Mouse (Mus musculus) megakaryocyte, embryonic 14.5 days (primary cell): ENCODE data around the gene Otof. TPM values are rescaled to one million over a fixed set of nuclear protein-coding genes. Genes with fewer than 3 reads are reported as not detected.
A peak's percentile ranks its signal among the peaks of the same experiment; 100 is the strongest.

Experiments used
- H3K27me3 ChIP-seq: replicated peaks from 2 replicates; pipeline ENCODE3; 2012; ENCODE audit warnings: inconsistent platforms
- H3K36me3 ChIP-seq: replicated peaks from 2 replicates; pipeline ENCODE3; 2012; ENCODE audit warnings: low read length, inconsistent platforms, mixed read lengths
- H3K4me1 ChIP-seq: 2 replicates; pipeline ENCODE4 v1.6.1; 2012; ENCODE audit warnings: inconsistent platforms
- H3K4me3 ChIP-seq: replicated peaks from 2 replicates; pipeline ENCODE3; 2012; ENCODE audit warnings: moderate library complexity, mild to moderate bottlenecking, inconsistent platforms
- H3K9me3 ChIP-seq: 2 replicates; pipeline ENCODE4 v1.6.1; 2012; ENCODE audit warnings: inconsistent platforms
- FLI1 ChIP-seq: IDR thresholded peaks from 2 replicates; pipeline ENCODE4 v1.6.1; 2012; ENCODE audit warnings: low read length, inconsistent platforms, mixed read lengths
- GATA1 ChIP-seq: IDR thresholded peaks from 3 replicates; pipeline ENCODE4 v1.6.1; 2012; ENCODE audit warnings: mixed read lengths, low read length, inconsistent platforms, borderline replicate concordance
- polyA plus RNA-seq: library from polyadenylated mRNA; stranded (reverse); fragments of >175 nt; gene quantifications from 2 replicates; pipeline ENCODE4 v1.2.3, GENCODE M21; 2012; ENCODE audit warnings: low replicate concordance; ENCODE audit not compliant: insufficient read depth

Gene Otof
- polyA plus RNA-seq, 1 experiment, result not detected

DNA sequence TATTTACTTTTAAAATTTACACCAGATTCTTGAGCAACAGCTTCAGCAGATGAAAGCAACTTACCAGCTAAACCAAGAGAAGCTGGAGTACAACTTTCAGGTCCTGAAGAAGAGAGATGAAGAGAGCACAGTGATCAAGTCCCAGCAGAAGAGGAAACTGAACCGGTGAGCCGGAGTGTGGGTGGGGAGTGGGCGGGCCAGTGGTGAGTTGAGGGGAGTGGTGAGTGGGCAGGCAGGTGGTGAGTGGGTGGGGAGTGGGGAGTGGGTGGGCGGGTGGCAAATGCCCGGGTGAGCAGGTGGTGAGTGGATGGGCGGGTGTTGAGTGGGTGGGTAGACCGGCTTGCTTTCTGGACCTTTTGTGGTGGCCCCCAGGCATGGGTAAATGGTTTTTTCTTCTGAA, 106.6 kb downstream of the Otof start:
- H3K4me3 ChIP-seq, result no peak overlapping the region
- no peaks in the 10 kb centered on the region for H3K9me3 ChIP-seq
- H3K27me3 ChIP-seq, result peaks cover 36% of the 10 kb centered on the region
- H3K4me1 ChIP-seq, result no peaks in the 10 kb centered on the region
- no peaks in the 10 kb centered on the region for H3K36me3 ChIP-seq
- no peak for TF ChIP-seq FLI1
- no peak for TF ChIP-seq GATA1

DNA sequence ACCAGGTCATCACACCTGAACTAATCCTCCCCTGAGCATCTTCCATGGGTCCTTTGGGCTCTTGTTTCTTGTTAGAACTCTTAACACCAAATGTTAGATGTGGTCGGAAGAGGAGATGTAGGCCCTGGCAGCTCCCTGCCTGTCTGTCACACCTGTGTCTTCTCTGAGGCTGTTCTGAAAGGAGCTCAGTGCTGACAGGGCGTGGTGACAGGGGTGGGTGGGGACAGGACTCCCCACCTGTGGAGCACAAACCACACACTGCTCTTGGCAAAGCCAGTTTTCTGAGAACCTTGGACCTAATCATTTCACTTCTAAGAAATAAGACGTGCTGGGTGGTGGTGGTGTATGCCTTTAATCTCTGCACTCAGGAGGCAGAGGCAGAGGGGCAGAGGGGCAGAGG, 108.1 kb downstream of the Otof start:
- Histone ChIP-seq H3K4me1 (no peaks in the 10 kb centered on the region), H3K9me3 (no peaks in the 10 kb centered on the region), H3K36me3 (no peaks in the 10 kb centered on the region), H3K27me3 (peaks cover 26% of the 10 kb centered on the region), H3K4me3 (no peak overlapping the region)
- TF ChIP-seq GATA1 (no peak), FLI1 (no peak)

DNA sequence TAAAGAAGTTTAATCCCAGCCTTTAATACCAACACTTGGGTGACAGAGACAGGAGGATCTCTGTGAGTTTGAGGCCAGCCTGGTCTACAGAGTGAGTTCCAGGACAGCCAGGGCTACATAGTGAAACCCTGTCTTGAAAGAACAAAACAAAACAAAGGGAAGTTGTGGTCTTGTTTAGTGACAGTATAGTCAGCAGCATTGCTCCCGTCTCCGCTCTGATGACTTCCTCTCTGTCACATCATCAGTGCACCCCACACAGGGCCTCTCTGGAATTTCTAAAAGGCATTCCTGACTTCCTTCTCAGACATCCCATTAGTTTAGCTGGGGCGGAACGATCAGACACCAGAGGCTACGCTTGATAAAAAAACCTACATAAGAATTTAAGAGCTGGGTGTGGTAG, 117.8 kb downstream of the Otof start:
- no peak overlapping the region for H3K4me3 ChIP-seq
- H3K36me3 ChIP-seq, result no peaks in the 10 kb centered on the region
- peaks cover 16% of the 10 kb centered on the region for H3K4me1 ChIP-seq
- TF ChIP-seq GATA1, result no peak
- no peak for TF ChIP-seq FLI1
- H3K9me3 ChIP-seq, result no peaks in the 10 kb centered on the region
- peaks cover 52% of the 10 kb centered on the region for H3K27me3 ChIP-seq

DNA sequence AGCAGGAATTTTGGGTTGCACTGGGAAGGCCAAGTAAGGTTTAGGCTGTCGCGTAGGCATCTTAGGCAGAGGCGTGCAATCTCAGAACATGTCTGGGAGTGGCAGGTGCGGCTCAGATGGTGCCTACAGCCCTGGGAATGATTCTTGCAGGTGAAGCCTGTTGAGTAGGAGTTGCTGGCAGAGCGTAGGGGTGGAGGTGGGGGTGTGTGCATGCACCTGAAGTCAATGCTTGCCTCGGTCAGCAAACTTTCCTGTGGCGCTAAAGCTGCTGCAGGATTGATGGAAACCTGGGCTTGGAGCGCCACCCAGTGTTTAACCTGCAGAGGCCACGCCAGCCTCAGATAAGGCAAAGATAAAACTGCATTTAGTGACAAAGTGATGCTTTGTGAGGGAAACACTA, 118.6 kb downstream of the Otof start:
- TF ChIP-seq GATA1, result peak; percentile 39; the same call in 1 of the 3 replicates
- no peak for TF ChIP-seq FLI1
- no peaks in the 10 kb centered on the region for H3K36me3 ChIP-seq
- no peaks in the 10 kb centered on the region for H3K9me3 ChIP-seq
- peaks cover 16% of the 10 kb centered on the region for H3K4me1 ChIP-seq
- peaks cover 47% of the 10 kb centered on the region for H3K27me3 ChIP-seq
- H3K4me3 ChIP-seq, result peak overlapping the region; percentile 79

DNA sequence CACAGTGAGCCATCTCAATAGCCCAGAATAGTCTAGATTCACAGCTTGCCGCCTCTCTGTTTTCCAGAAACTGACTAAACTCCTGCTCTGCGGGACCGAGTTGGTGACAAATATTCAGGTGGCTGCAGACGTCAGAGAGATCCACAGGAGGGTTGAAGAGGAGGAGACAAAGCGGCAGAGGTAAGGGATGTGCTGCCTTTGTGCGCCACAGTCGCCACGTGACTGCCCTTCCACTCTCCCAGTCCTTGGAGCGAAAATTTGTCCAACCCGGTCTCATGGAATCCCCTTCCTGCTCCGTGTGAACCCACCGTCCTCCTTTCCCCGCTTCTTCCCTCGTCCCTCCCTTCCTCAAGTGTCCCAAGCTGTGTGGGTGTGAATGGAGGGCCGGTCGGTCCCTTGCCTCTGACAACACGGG, 119.1 kb downstream of the Otof start:
- no peaks in the 10 kb centered on the region for H3K36me3 ChIP-seq

DNA sequence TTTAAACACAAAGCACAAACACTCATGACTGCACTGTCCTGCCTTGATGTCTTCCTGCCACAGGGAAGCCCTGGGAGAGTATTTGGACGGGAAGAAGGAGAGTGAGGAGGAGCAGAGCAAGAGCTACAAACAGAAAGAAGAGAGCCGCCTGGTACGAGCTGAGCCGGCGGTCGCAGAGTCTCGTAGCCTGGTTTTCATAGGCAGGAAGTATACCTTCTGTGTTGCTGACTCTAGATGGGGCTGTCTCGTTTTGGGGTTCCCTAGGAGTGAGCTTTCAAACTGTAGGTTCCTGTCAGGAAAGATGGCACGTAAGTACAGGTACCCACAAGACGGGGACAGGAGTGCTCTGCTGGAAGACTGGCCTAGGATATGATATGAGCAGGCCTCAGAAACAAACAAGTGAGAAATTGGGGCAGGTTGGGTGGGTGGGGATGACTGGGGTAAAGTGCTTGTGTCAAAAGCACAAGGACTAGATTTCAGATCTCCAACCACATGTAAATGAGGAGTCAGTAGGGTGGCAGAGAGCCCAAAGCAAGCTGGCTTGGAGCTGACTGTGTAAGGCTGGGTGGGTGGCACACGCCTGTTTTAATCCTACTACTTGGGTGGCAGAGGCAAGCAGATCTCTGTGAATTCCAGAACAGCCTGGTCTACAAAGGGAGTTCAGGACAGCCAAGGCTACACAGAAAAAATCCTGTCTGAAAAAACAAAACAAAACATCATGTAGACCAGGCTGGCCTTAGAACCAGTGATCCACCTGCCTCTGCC, 119.9 kb downstream of the Otof start:
- Histone ChIP-seq H3K4me3 (no peak overlapping the region), H3K4me1 (peaks cover 16% of the 10 kb centered on the region), H3K27me3 (peaks cover 36% of the 10 kb centered on the region), H3K36me3 (no peaks in the 10 kb centered on the region), H3K9me3 (no peaks in the 10 kb centered on the region)
- TF ChIP-seq GATA1 (no peak), FLI1 (no peak)

More for the DNA sequence above, 119.1 kb downstream of the Otof start:
- Histone ChIP-seq H3K27me3 (peaks cover 43% of the 10 kb centered on the region), H3K4me1 (peaks cover 16% of the 10 kb centered on the region), H3K4me3 (peak overlapping the region; percentile 70), H3K9me3 (no peaks in the 10 kb centered on the region)
- TF ChIP-seq GATA1 (no peak), FLI1 (no peak)

DNA sequence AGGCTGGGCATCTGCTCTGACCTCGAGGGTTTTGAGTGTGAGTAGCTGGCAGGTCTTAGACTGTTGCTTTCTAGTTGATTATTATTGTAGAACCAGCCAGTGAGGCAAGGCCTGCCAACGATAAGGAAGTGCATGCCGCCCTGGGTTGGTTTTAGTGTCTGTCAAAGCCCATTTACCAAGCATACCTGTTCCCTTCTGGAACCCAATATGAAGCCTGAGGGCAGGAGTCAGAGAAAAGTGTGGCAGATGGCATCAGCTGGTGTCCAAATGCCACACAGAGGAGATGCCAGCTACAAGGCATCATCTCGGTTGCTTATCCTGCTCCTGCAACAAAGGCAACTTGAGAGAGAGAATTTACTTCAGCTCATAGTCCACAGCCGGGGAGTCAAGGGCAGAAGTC, 120.9 kb downstream of the Otof start:
- H3K4me3 ChIP-seq, result no peak overlapping the region
- TF ChIP-seq FLI1 (no peak), GATA1 (no peak)
- no peaks in the 10 kb centered on the region for H3K36me3 ChIP-seq
- H3K27me3 ChIP-seq, result peaks cover 31% of the 10 kb centered on the region
- peaks cover 16% of the 10 kb centered on the region for H3K4me1 ChIP-seq
- H3K9me3 ChIP-seq, result no peaks in the 10 kb centered on the region

Other genes starting within 250 kb of the Otof start
- gene Selenoi, start 229.4 kb downstream of the Otof start, polyA plus RNA-seq, result 0.96 TPM in 1 of 2 replicates, not detected in the other
- gene Drc1, start 180.5 kb downstream of the Otof start, polyA plus RNA-seq, result not detected in 2 replicates
- not detected in 2 replicates for gene 1700001C02Rik, start 4.1 kb upstream of the Otof start, polyA plus RNA-seq
- not detected in 2 replicates for gene Cib4, start 83.9 kb upstream of the Otof start, polyA plus RNA-seq
- not detected in 2 replicates for gene Kcnk3, start 126.2 kb upstream of the Otof start, polyA plus RNA-seq
- 11.7 and 13.4 TPM in 2 replicates for gene Slc35f6, start 186.0 kb upstream of the Otof start, polyA plus RNA-seq
- 208 and 210 TPM in 2 replicates for gene Cenpa, start 204.8 kb upstream of the Otof start, polyA plus RNA-seq
- 0.12 TPM in 1 of 2 replicates, not detected in the other for gene Dpysl5, start 249.6 kb upstream of the Otof start, polyA plus RNA-seq